Mouse (Mus musculus): Measurements from ENCODE around the gene Tmem129. TPM values are rescaled to one million over a fixed set of nuclear protein-coding genes. Genes with fewer than 3 reads are reported as not detected.

The Tmem129 gene
- total RNA-seq, 1 experiment, result 15.0 TPM

GRCm38 (mm10) chr5:33694848-33695717 is 36.9 kb upstream of the Tmem129 start:
- Histone ChIP-seq H3K4me1 (ENCODE audit: control insufficient read depth in 2 of 2, insufficient read depth in 2 of 2, low read length in 2 of 2, poor library complexity in 1 of 2) (peaks cover 3 to 6% of the 10 kb centered on the region in 2 experiments; a peak in 2 of 4 replicates), H3K9me3 (ENCODE audit: control insufficient read depth, insufficient read depth, low read depth, low read length) (no peaks in the 10 kb centered on the region), H3K4me3 (ENCODE audit: insufficient read depth in 1 of 2, low read depth in 1 of 2, low read length in 2 of 2, poor library complexity in 1 of 2, severe bottlenecking in 1 of 2) (peak overlapping the region; percentile 30 to 70), H3K36me3 (ENCODE audit: control insufficient read depth, insufficient read depth, low read length, poor library complexity, severe bottlenecking) (no peaks in the 10 kb centered on the region), H3K9ac (ENCODE audit: insufficient read depth, low read depth, low read length, poor library complexity, severe bottlenecking) (peak overlapping the region; percentile 18), H3K27ac (ENCODE audit: insufficient read depth, low read depth, low read length, poor library complexity, severe bottlenecking) (no peak overlapping the region)
- no peak for DNase-seq (ENCODE audit: low read depth, low spot score)
- TF ChIP-seq HCFC1 (IDR thresholded peaks at IDR 0.05; ENCODE audit: borderline replicate concordance, insufficient read depth, low read length), result no peak
- in situ Hi-C loops (cut with MboI; ENCODE audit: low sequenced_read_pairs in 2 of 2, unreplicated experiment in 2 of 2), result no loop called here

GRCm38 (mm10) chr5:33694461-33694847 is 36.2 kb upstream of the Tmem129 start:
- in situ Hi-C loops (cut with MboI; ENCODE audit: low sequenced_read_pairs in 2 of 2, unreplicated experiment in 2 of 2), result no loop called here
- no peaks in the 10 kb centered on the region for H3K36me3 ChIP-seq (ENCODE audit: control insufficient read depth, insufficient read depth, low read length, poor library complexity, severe bottlenecking)
- peaks cover 3 to 6% of the 10 kb centered on the region in 2 experiments; a peak in 2 of 4 replicates for H3K4me1 ChIP-seq (ENCODE audit: control insufficient read depth in 2 of 2, insufficient read depth in 2 of 2, low read length in 2 of 2, poor library complexity in 1 of 2)
- no peak overlapping the region for H3K9ac ChIP-seq (ENCODE audit: insufficient read depth, low read depth, low read length, poor library complexity, severe bottlenecking)
- no peak for DNase-seq (ENCODE audit: low read depth, low spot score)
- no peak overlapping the region for H3K27ac ChIP-seq (ENCODE audit: insufficient read depth, low read depth, low read length, poor library complexity, severe bottlenecking)
- TF ChIP-seq MAFK (IDR thresholded peaks at IDR 0.05; ENCODE audit: insufficient read depth, low read depth, low read length), result no peak
- TF ChIP-seq CHD2 (IDR thresholded peaks at IDR 0.05; ENCODE audit: low read depth, low read length), result no peak
- TF ChIP-seq ZC3H11A (IDR thresholded peaks at IDR 0.05; ENCODE audit: borderline replicate concordance, low read depth, low read length), result no peak
- no peak for TF ChIP-seq HCFC1 (IDR thresholded peaks at IDR 0.05; ENCODE audit: borderline replicate concordance, insufficient read depth, low read length)
- TF ChIP-seq ZNF384 (IDR thresholded peaks at IDR 0.05; ENCODE audit: low read depth, low read length), result no peak
- no peak overlapping the region for H3K4me3 ChIP-seq (ENCODE audit: insufficient read depth in 1 of 2, low read depth in 1 of 2, low read length in 2 of 2, poor library complexity in 1 of 2, severe bottlenecking in 1 of 2)
- no peaks in the 10 kb centered on the region for H3K9me3 ChIP-seq (ENCODE audit: control insufficient read depth, insufficient read depth, low read depth, low read length)

- in situ Hi-C loops (cut with MboI; ENCODE audit: low sequenced_read_pairs in 2 of 2, unreplicated experiment in 2 of 2), result no loop called here
- H3K36me3 ChIP-seq (ENCODE audit: control insufficient read depth, insufficient read depth, low read length, poor library complexity, severe bottlenecking), result no peaks in the 10 kb centered on the region
- H3K4me1 ChIP-seq (ENCODE audit: control insufficient read depth in 2 of 2, insufficient read depth in 2 of 2, low read length in 2 of 2, poor library complexity in 1 of 2), result peaks cover 3 to 6% of the 10 kb centered on the region in 2 experiments; a peak in 2 of 4 replicates
- TF ChIP-seq CHD2 (IDR thresholded peaks at IDR 0.05; ENCODE audit: low read depth, low read length) (no peak), HCFC1 (IDR thresholded peaks at IDR 0.05; ENCODE audit: borderline replicate concordance, insufficient read depth, low read length) (no peak), ZC3H11A (IDR thresholded peaks at IDR 0.05; ENCODE audit: borderline replicate concordance, low read depth, low read length) (no peak), MAFK (IDR thresholded peaks at IDR 0.05; ENCODE audit: insufficient read depth, low read depth, low read length) (no peak), ZNF384 (IDR thresholded peaks at IDR 0.05; ENCODE audit: low read depth, low read length) (no peak)
- peak overlapping the region; percentile 23; the same call in 1 of the 2 replicates for H3K9ac ChIP-seq (ENCODE audit: insufficient read depth, low read depth, low read length, poor library complexity, severe bottlenecking)
- no peak overlapping the region for H3K27ac ChIP-seq (ENCODE audit: insufficient read depth, low read depth, low read length, poor library complexity, severe bottlenecking)
- H3K9me3 ChIP-seq (ENCODE audit: control insufficient read depth, insufficient read depth, low read depth, low read length), result no peaks in the 10 kb centered on the region
- H3K4me3 ChIP-seq (ENCODE audit: insufficient read depth in 1 of 2, low read depth in 1 of 2, low read length in 2 of 2, poor library complexity in 1 of 2, severe bottlenecking in 1 of 2), result peak overlapping the region; percentile 33 to 57
- DNase-seq (ENCODE audit: low read depth, low spot score), result no peak
Observed at GRCm38 (mm10) chr5:33692393-33692792, 34.2 kb upstream of the Tmem129 start.

GRCm38 (mm10) chr5:33689852-33690645 is 31.8 kb upstream of the Tmem129 start:
- in situ Hi-C loops (cut with MboI; ENCODE audit: low sequenced_read_pairs in 2 of 2, unreplicated experiment in 2 of 2), result no loop called here
- H3K4me1 ChIP-seq (ENCODE audit: control insufficient read depth in 2 of 2, insufficient read depth in 2 of 2, low read length in 2 of 2, poor library complexity in 1 of 2), result peaks cover 3 to 4% of the 10 kb centered on the region in 2 experiments; a peak in 2 of 4 replicates
- no peaks in the 10 kb centered on the region for H3K36me3 ChIP-seq (ENCODE audit: control insufficient read depth, insufficient read depth, low read length, poor library complexity, severe bottlenecking)
- no peak for DNase-seq (ENCODE audit: low read depth, low spot score)
- no peak overlapping the region for H3K27ac ChIP-seq (ENCODE audit: insufficient read depth, low read depth, low read length, poor library complexity, severe bottlenecking)
- TF ChIP-seq ZNF384 (IDR thresholded peaks at IDR 0.05; ENCODE audit: low read depth, low read length) (no peak), ZC3H11A (IDR thresholded peaks at IDR 0.05; ENCODE audit: borderline replicate concordance, low read depth, low read length) (no peak), MAFK (IDR thresholded peaks at IDR 0.05; ENCODE audit: insufficient read depth, low read depth, low read length) (no peak), CHD2 (IDR thresholded peaks at IDR 0.05; ENCODE audit: low read depth, low read length) (no peak)
- no peak overlapping the region for H3K9ac ChIP-seq (ENCODE audit: insufficient read depth, low read depth, low read length, poor library complexity, severe bottlenecking)
- H3K4me3 ChIP-seq (ENCODE audit: insufficient read depth in 1 of 2, low read depth in 1 of 2, low read length in 2 of 2, poor library complexity in 1 of 2, severe bottlenecking in 1 of 2), result no peak overlapping the region
- no peaks in the 10 kb centered on the region for H3K9me3 ChIP-seq (ENCODE audit: control insufficient read depth, insufficient read depth, low read depth, low read length)
